Mouse (Mus musculus) embryonic facial prominence, embryonic 14.5 days (tissue): ENCODE results near the gene Syn3. TPM values are rescaled to one million over a fixed set of nuclear protein-coding genes. Genes with fewer than 3 reads are reported as not detected.
A peak's percentile ranks its signal among the peaks of the same experiment; 100 is the strongest.

ENCODE experiments used
- ATAC-seq: fragments of 200-750 bp; cut with Nextera tagmentation; 2 replicates; pipeline ENCODE4 v1.8.0; 2017; ENCODE audit warnings: low read depth, moderate number of reproducible peaks, moderate TSS enrichment
- DNase-seq: peaks from one replicate; pipeline ENCODE4 v3.0.0-alpha.2; 2015; ENCODE audit warnings: low spot score
- H3K27ac ChIP-seq: fragments of 300-500 bp; sonication (generic); replicated peaks from 2 replicates; pipeline ENCODE4 v1.5.1; 2014; ENCODE audit warnings: low read depth, mild to moderate bottlenecking, low read length, moderate library complexity
- H3K27me3 ChIP-seq: fragments of 300-500 bp; sonication (generic); replicated peaks from 2 replicates; pipeline ENCODE4 v1.6.1; 2014; ENCODE audit warnings: low read length; ENCODE audit not compliant: control insufficient read depth, insufficient read depth
- H3K36me3 ChIP-seq: fragments of 300-500 bp; sonication (generic); 2 replicates; pipeline ENCODE4 v1.6.1; 2014; ENCODE audit warnings: low read length, mixed read lengths; ENCODE audit not compliant: control insufficient read depth, insufficient read depth
- H3K4me1 ChIP-seq: fragments of 300-500 bp; sonication (generic); 2 replicates; pipeline ENCODE4 v1.6.1; 2014; ENCODE audit warnings: antibody characterized with exemption, low read length; ENCODE audit not compliant: control insufficient read depth, insufficient read depth
- H3K4me2 ChIP-seq: fragments of 300-500 bp; sonication (generic); 2 replicates; pipeline ENCODE4 v1.6.1; 2014; ENCODE audit warnings: low read depth, mild to moderate bottlenecking, low read length, moderate library complexity, mixed read lengths
- H3K4me3 ChIP-seq: fragments of 300-500 bp; sonication (generic); 2 replicates; pipeline ENCODE4 v1.5.1; 2014; ENCODE audit warnings: low read depth, mild to moderate bottlenecking, low read length
- H3K9ac ChIP-seq: fragments of 300-500 bp; sonication (generic); 2 replicates; pipeline ENCODE4 v1.6.1; 2014; ENCODE audit warnings: low read depth, mild to moderate bottlenecking, low read length, moderate library complexity, mixed read lengths
- H3K9me3 ChIP-seq: fragments of 300-500 bp; sonication (generic); 2 replicates; pipeline ENCODE4 v1.6.1; 2016; ENCODE audit warnings: low read length; ENCODE audit not compliant: control insufficient read depth
- WGBS: fragments of 180-500 bp; shearing (Covaris S2); extraction: QIAGEN DNeasy Blood & Tissue Kit; methylation state at CpG from one replicate; pipeline ENCODE4 v1.1.7; 2014; 5-methylcytosine and 5-hydroxymethylcytosine counted together
- polyA plus RNA-seq: library from polyadenylated mRNA; unstranded; fragments of >200 nt; fragmentation: Nextera tagmentation; extraction: Ambion mirVana; gene quantifications from 2 replicates; pipeline ENCODE4 v1.2.1, GENCODE M21; 2014

The Syn3 gene
- polyA plus RNA-seq, 1 experiment from 2014 or later: 2.4 TPM

GRCm38 (mm10) chr10:86164098-86164497, 334.6 kb downstream of the Syn3 start:
- DNase-seq: no peak
- WGBS: 62% methylated on average over 3 of the region's 3 CpGs

GRCm38 (mm10) chr10:86161783-86162271, 336.9 kb downstream of the Syn3 start:
- Histone ChIP-seq H3K4me2 (no peak overlapping the region), H3K27ac (no peak overlapping the region), H3K27me3 (no peaks in the 10 kb centered on the region), H3K4me3 (no peak overlapping the region), H3K4me1 (peaks cover 16% of the 10 kb centered on the region; the same call in 1 of the 2 replicates), H3K36me3 (no peaks in the 10 kb centered on the region), H3K9me3 (no peaks in the 10 kb centered on the region), H3K9ac (no peak overlapping the region)
- no peak for ATAC-seq
- WGBS: 74% methylated on average over 6 of the region's 6 CpGs
- no peak for DNase-seq

More at GRCm38 (mm10) chr10:86164098-86164497, 334.6 kb downstream of the Syn3 start:
- Histone ChIP-seq H3K9ac (no peak overlapping the region), H3K4me1 (0 out of 2 replicates have a peak, but pooled peaks cover 6% of the 10 kb centered on the region), H3K27me3 (no peaks in the 10 kb centered on the region), H3K4me2 (no peak overlapping the region), H3K36me3 (no peaks in the 10 kb centered on the region), H3K4me3 (no peak overlapping the region), H3K9me3 (no peaks in the 10 kb centered on the region), H3K27ac (no peak overlapping the region)
- ATAC-seq: no peak

- WGBS: 43% methylated on average over 8 of the region's 8 CpGs
- Histone ChIP-seq H3K4me1 (peaks cover 16% of the 10 kb centered on the region; the same call in 1 of the 2 replicates), H3K27ac (peak overlapping the region; percentile 52), H3K36me3 (no peaks in the 10 kb centered on the region), H3K4me3 (no peak overlapping the region), H3K4me2 (no peak overlapping the region), H3K27me3 (no peaks in the 10 kb centered on the region), H3K9ac (no peak overlapping the region), H3K9me3 (no peaks in the 10 kb centered on the region)
- ATAC-seq: no peak; the same call in 1 of the 2 replicates
- peak; percentile 16 for DNase-seq
These were observed 340.3 kb downstream of the Syn3 start for GRCm38 (mm10) chr10:86158198-86158899.

- no peak overlapping the region for H3K4me2 ChIP-seq
- no peaks in the 10 kb centered on the region for H3K9me3 ChIP-seq
- ATAC-seq (no peak), DNase-seq (no peak)
- WGBS: 60% methylated on average over 3 of the region's 3 CpGs
- no peaks in the 10 kb centered on the region for H3K27me3 ChIP-seq
- peaks cover 16% of the 10 kb centered on the region; the same call in 1 of the 2 replicates for H3K4me1 ChIP-seq
- no peak overlapping the region for H3K4me3 ChIP-seq
- no peak overlapping the region for H3K9ac ChIP-seq
- H3K36me3 ChIP-seq: no peaks in the 10 kb centered on the region
- no peak overlapping the region for H3K27ac ChIP-seq
These were observed 343.4 kb downstream of the Syn3 start for GRCm38 (mm10) chr10:86155344-86155743.

GRCm38 (mm10) chr10:86153221-86153620, 345.5 kb downstream of the Syn3 start:
- H3K27me3 ChIP-seq: no peaks in the 10 kb centered on the region
- H3K9me3 ChIP-seq: no peaks in the 10 kb centered on the region
- DNase-seq (no peak), ATAC-seq (no peak)
- H3K27ac ChIP-seq: no peak overlapping the region
- H3K4me3 ChIP-seq: no peak overlapping the region
- no peaks in the 10 kb centered on the region for H3K36me3 ChIP-seq
- H3K4me2 ChIP-seq: no peak overlapping the region
- H3K9ac ChIP-seq: no peak overlapping the region
- peaks cover 7% of the 10 kb centered on the region; the same call in 1 of the 2 replicates for H3K4me1 ChIP-seq

GRCm38 (mm10) chr10:86151357-86151756, 347.3 kb downstream of the Syn3 start:
- H3K36me3 ChIP-seq: no peaks in the 10 kb centered on the region
- ATAC-seq: peak; percentile 57; the same call in 1 of the 2 replicates
- no peaks in the 10 kb centered on the region for H3K9me3 ChIP-seq
- no peak overlapping the region for H3K27ac ChIP-seq
- H3K9ac ChIP-seq: no peak overlapping the region
- H3K4me1 ChIP-seq: peaks cover 5% of the 10 kb centered on the region; the same call in 1 of the 2 replicates
- H3K4me2 ChIP-seq: no peak overlapping the region
- no peak overlapping the region for H3K4me3 ChIP-seq
- DNase-seq: peak; percentile 32
- 49% methylated on average over 5 of the region's 5 CpGs for WGBS
- H3K27me3 ChIP-seq: no peaks in the 10 kb centered on the region

- no peak overlapping the region for H3K9ac ChIP-seq
- H3K4me1 ChIP-seq: peaks cover 5% of the 10 kb centered on the region; the same call in 1 of the 2 replicates
- no peaks in the 10 kb centered on the region for H3K9me3 ChIP-seq
- H3K36me3 ChIP-seq: no peaks in the 10 kb centered on the region
- H3K4me2 ChIP-seq: no peak overlapping the region
- no peak for ATAC-seq
- no peak overlapping the region for H3K27ac ChIP-seq
- no peak for DNase-seq
- 29% methylated on average over 1 of the region's 1 CpGs for WGBS
- no peaks in the 10 kb centered on the region for H3K27me3 ChIP-seq
- no peak overlapping the region for H3K4me3 ChIP-seq
These were observed 348.6 kb downstream of the Syn3 start for GRCm38 (mm10) chr10:86150076-86150475.

GRCm38 (mm10) chr10:86149029-86149818, 349.5 kb downstream of the Syn3 start:
- ATAC-seq: no peak; the same call in 1 of the 2 replicates
- 59% methylated on average over 3 of the region's 3 CpGs for WGBS
- DNase-seq: peak; percentile 43

More at GRCm38 (mm10) chr10:86149029-86149818, 349.5 kb downstream of the Syn3 start:
- Histone ChIP-seq H3K4me1 (peaks cover 5% of the 10 kb centered on the region; the same call in 1 of the 2 replicates), H3K27me3 (no peaks in the 10 kb centered on the region), H3K4me3 (no peak overlapping the region), H3K36me3 (no peaks in the 10 kb centered on the region), H3K9ac (no peak overlapping the region), H3K9me3 (no peaks in the 10 kb centered on the region), H3K4me2 (no peak overlapping the region), H3K27ac (no peak overlapping the region)
